Mouse (Mus musculus) hindbrain, embryonic 14.5 days (tissue): ENCODE measurements at regions not wholly inside any gene's neighbourhood (a gene's known extent, or its start where the extent isn't known, plus 50 kb on each side); places are given as distances from the start of the nearest gene placed in this dataset.

Source experiments
- ATAC-seq: fragments of 200-750 bp; cut with Nextera tagmentation; 2 replicates; pipeline ENCODE4 v1.8.0; 2017; ENCODE audit warnings: moderate number of reproducible peaks, mild to moderate bottlenecking, moderate TSS enrichment, moderate library complexity; ENCODE audit not compliant: low FRiP score
- DNase-seq: peaks from one replicate; pipeline ENCODE4 v3.0.0-alpha.2; 2015; ENCODE audit warnings: low spot score
- H3K27ac ChIP-seq: fragments of 300-500 bp; sonication (generic); 2 replicates; pipeline ENCODE4 v1.5.1; 2014; ENCODE audit warnings: mild to moderate bottlenecking, moderate library complexity
- H3K27me3 ChIP-seq: fragments of 300-500 bp; sonication (generic); 2 replicates; pipeline ENCODE4 v1.6.1; 2014; ENCODE audit warnings: mild to moderate bottlenecking, low read length, mixed read lengths; ENCODE audit not compliant: control insufficient read depth, insufficient read depth
- H3K36me3 ChIP-seq: fragments of 300-500 bp; sonication (generic); replicated peaks from 2 replicates; pipeline ENCODE4 v1.6.1; 2014; ENCODE audit not compliant: control insufficient read depth, insufficient read depth
- H3K4me1 ChIP-seq: fragments of 300-500 bp; sonication (generic); replicated peaks from 2 replicates; pipeline ENCODE4 v1.6.1; 2014; ENCODE audit warnings: antibody characterized with exemption, low read length, mixed read lengths; ENCODE audit not compliant: control insufficient read depth, insufficient read depth
- H3K4me2 ChIP-seq: fragments of 300-500 bp; sonication (generic); replicated peaks from 2 replicates; pipeline ENCODE4 v1.6.1; 2014; ENCODE audit warnings: mild to moderate bottlenecking, moderate library complexity
- H3K4me3 ChIP-seq: fragments of 300-500 bp; sonication (generic); replicated peaks from 2 replicates; pipeline ENCODE4 v1.5.1; 2014; ENCODE audit warnings: mild to moderate bottlenecking, low read length
- H3K9ac ChIP-seq: fragments of 300-500 bp; sonication (generic); 2 replicates; pipeline ENCODE4 v1.6.1; 2014
- H3K9me3 ChIP-seq: fragments of 300-500 bp; sonication (generic); 2 replicates; pipeline ENCODE4 v1.6.1; 2016; ENCODE audit warnings: low read length; ENCODE audit not compliant: control insufficient read depth
- WGBS: fragments of 180-500 bp; shearing (Covaris S2); extraction: QIAGEN DNeasy Blood & Tissue Kit; methylation state at CpG from one replicate; pipeline ENCODE4 v1.1.7; 2014; 5-methylcytosine and 5-hydroxymethylcytosine counted together

DNA sequence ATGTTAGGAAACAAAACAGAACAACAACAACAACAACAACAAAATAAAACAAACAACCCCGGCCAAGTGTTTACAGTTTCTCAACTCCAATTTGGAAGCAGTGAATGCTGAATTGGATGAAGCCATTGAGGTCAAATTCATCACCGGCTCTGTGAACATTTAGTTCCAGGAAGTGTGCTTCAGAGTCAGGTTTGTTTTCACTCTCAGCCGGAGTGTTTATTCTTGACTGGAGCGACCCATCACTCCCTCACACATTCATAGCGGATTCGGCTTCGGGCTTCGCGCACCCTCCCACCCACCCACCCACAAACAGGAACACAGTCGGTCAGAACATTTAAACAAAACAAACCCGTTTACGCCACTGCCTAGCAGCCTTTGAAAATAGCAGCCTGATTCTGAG lies 324.0 kb downstream of the Mtx2 start:
- Histone ChIP-seq H3K27me3 (0 out of 2 replicates have a peak, but pooled peaks cover 3% of the 10 kb centered on the region), H3K4me1 (no peaks in the 10 kb centered on the region), H3K9me3 (no peaks in the 10 kb centered on the region), H3K4me2 (0 out of 2 replicates have a peak overlapping the region, but pooled peaks have one; percentile 6), H3K36me3 (no peaks in the 10 kb centered on the region), H3K27ac (no peak overlapping the region), H3K9ac (no peak overlapping the region), H3K4me3 (no peak overlapping the region)
- DNase-seq (no peak), ATAC-seq (no peak)
- whole genome bisulfite sequencing: 55% methylated on average over 12 of the region's 12 CpGs

DNA sequence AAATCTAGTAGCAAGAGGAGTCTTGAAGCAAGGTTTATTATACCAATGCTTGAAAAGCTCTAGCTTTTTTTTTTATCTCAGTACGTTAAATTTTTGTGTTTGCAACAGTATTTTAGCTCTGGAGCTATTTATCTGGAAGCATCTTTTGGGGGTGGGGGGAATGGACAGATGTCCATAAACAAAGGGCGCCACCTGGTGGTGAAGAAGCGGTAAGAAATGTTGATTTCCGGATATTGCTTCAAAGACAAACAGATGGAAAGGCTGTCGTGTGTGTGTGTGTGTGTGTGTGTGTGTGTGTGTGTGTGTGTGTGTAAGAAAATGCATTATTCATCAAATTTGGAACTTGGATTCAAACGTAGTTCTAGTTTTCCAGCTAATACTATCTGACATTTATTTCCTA lies 325.4 kb downstream of the Mtx2 start:
- DNase-seq (peak; percentile 77), ATAC-seq (no peak)
- H3K36me3 ChIP-seq: no peaks in the 10 kb centered on the region
- 9% methylated on average over 6 of the region's 6 CpGs for WGBS
- H3K27ac ChIP-seq: no peak overlapping the region
- H3K4me1 ChIP-seq: no peaks in the 10 kb centered on the region
- H3K4me2 ChIP-seq: no peak overlapping the region
- no peaks in the 10 kb centered on the region for H3K9me3 ChIP-seq
- H3K27me3 ChIP-seq: 0 out of 2 replicates have a peak, but pooled peaks cover 3% of the 10 kb centered on the region
- H3K9ac ChIP-seq: no peak overlapping the region
- H3K4me3 ChIP-seq: no peak overlapping the region

DNA sequence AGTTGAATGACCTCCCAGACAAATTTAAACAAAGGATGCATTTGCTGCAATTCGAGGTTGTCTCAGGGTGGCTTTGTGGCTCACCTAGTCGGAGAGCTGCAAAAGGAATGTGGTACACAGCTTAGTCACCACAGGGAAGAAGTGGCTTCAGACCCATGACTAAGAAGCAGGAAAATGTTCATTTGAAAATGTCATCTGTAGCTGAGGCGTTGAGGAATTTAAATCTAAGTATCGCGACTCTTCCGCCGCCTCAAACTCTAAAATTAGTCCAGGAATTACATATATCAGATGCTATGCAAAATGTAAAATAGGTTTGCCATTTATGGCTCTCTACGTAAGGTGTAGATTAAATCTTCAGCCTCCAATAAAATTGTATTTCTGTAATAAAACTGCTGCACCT lies 325.9 kb downstream of the Mtx2 start:
- no peak overlapping the region for H3K27ac ChIP-seq
- DNase-seq: no peak

DNA sequence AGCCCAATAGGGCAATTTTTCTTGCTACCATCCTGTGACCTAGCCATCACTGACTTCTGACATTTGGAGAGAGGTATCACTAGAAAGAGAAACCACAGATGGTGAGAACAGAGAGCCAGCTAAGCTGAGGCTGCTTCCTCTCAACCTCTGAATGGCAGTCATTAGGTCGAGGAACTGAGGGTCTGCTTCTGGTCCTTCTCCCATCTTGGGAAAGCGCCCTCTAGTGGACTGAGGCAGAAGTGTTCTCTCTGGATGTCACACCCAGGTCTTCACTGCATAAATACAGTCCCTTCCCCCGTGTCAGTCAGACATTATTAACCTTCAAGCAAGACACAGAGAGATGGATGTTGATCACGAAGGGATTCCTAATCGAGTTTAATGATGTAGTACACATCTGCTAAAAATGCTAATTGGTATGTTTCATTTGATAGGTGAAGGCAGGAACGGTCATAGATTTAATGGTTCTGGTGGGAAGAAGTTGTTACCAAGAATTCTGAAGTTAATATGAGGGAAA lies 326.9 kb downstream of the Mtx2 start:
- H3K4me2 ChIP-seq: no peak overlapping the region
- no peak overlapping the region for H3K9ac ChIP-seq
- no peaks in the 10 kb centered on the region for H3K4me1 ChIP-seq
- H3K4me3 ChIP-seq: no peak overlapping the region
- H3K27me3 ChIP-seq: no peaks in the 10 kb centered on the region
- DNase-seq (peak; percentile 49), ATAC-seq (no peak)
- H3K27ac ChIP-seq: no peak overlapping the region
- no peaks in the 10 kb centered on the region for H3K36me3 ChIP-seq
- WGBS: 27% methylated on average over 6 of the region's 6 CpGs
- no peaks in the 10 kb centered on the region for H3K9me3 ChIP-seq

More for the DNA sequence above, 325.9 kb downstream of the Mtx2 start:
- H3K9me3 ChIP-seq: no peaks in the 10 kb centered on the region
- no peaks in the 10 kb centered on the region for H3K36me3 ChIP-seq
- 87% methylated on average over 8 of the region's 8 CpGs for WGBS
- no peaks in the 10 kb centered on the region for H3K4me1 ChIP-seq
- no peak overlapping the region for H3K9ac ChIP-seq
- no peak overlapping the region for H3K4me2 ChIP-seq
- no peak for ATAC-seq
- H3K27me3 ChIP-seq: no peaks in the 10 kb centered on the region
- no peak overlapping the region for H3K4me3 ChIP-seq

DNA sequence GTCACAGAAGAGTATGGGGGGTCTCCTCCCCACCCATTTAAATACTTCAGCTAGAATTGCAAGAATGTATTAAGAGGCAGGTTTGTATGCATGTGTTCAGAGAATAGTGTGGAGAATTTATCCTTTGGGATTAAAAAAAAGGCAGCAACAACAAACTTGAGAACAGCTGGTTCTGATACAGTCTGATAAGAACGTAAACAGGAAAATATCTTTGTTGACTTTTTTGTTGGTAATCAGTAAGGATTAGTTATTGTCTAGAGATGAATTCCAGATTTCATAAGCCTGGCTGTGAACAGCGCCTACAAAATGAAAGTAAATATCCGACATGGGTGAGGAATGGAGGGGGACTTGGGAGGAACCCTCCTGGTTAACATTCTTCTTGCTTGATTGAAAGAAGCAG lies 328.8 kb downstream of the Mtx2 start:
- no peak for ATAC-seq
- whole genome bisulfite sequencing: 80% methylated on average over 3 of the region's 3 CpGs

DNA sequence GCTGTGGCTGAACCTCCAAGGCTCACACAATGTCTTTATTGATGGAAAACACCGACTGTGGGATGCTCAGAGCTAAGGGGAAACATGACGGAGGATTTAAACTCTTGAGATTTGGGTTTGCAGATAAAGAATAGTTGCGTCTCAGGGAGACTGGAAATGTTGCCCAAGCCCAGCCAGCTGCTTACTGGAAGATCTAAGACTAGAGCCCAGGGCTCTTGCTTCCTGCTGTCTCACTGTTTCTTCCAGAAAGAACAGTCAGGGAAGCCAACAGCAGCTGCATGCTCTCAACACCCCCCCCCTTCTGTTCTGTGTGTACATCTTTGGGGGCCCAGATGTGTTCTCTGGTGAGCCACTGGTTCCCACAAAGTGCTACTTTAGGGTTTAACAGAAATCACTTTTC lies 333.0 kb downstream of the Mtx2 start:
- 87% methylated on average over 3 of the region's 3 CpGs for WGBS
- no peak for ATAC-seq
- no peak overlapping the region for H3K4me2 ChIP-seq

More for the DNA sequence above, 328.8 kb downstream of the Mtx2 start:
- H3K27me3 ChIP-seq: no peaks in the 10 kb centered on the region
- H3K4me1 ChIP-seq: no peaks in the 10 kb centered on the region
- no peaks in the 10 kb centered on the region for H3K9me3 ChIP-seq
- DNase-seq: no peak
- H3K27ac ChIP-seq: no peak overlapping the region
- no peak overlapping the region for H3K4me2 ChIP-seq
- no peak overlapping the region for H3K4me3 ChIP-seq
- H3K9ac ChIP-seq: no peak overlapping the region
- H3K36me3 ChIP-seq: no peaks in the 10 kb centered on the region

DNA sequence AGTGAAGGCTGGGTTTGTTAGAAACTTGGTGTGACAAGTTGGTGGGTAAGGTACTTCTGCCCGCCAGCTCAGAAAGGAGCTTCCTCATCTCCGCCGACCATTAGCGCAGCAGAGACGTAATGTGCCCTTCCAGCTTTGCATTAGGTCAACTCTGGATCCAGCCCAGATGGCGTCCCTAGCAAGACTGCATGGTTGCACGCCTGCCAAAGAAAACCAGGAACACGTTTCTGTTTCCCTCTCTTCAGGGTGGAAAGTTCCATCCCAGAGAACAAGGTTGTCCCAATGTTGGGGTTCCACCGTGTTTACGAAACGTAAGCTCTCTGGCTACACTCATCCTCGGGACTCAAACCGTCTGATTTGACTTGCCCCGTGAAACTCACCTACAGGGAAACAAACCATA lies 335.5 kb downstream of the Mtx2 start:
- no peak overlapping the region for H3K4me2 ChIP-seq

More for the DNA sequence above, 333.0 kb downstream of the Mtx2 start:
- no peaks in the 10 kb centered on the region for H3K36me3 ChIP-seq
- H3K27me3 ChIP-seq: no peaks in the 10 kb centered on the region
- no peaks in the 10 kb centered on the region for H3K4me1 ChIP-seq
- no peak overlapping the region for H3K9ac ChIP-seq
- no peak overlapping the region for H3K4me3 ChIP-seq
- no peak overlapping the region for H3K27ac ChIP-seq
- no peak for DNase-seq
- H3K9me3 ChIP-seq: no peaks in the 10 kb centered on the region

DNA sequence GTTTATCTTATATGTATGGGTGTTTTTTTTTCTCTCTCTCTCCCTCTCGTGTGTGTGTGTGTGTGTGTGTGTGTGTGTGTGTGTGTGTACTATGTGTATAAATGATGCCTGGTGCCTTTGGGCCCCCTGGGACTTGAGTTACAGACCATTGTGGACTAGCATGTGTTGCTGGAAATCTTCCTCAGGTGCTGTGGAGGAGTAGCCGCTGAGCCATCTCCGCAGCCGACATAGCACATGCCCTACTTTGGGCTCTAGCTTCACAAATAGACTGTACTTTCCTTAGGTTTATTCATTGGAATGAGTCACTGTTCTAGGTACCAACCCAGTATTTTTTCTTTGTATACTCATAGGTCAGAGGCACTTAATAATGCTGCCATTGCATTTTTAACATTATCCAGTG lies 339.4 kb downstream of the Mtx2 start:
- 82% methylated on average over 4 of the region's 4 CpGs for WGBS
- DNase-seq: no peak
- no peaks in the 10 kb centered on the region for H3K27me3 ChIP-seq
- H3K27ac ChIP-seq: no peak overlapping the region
- no peaks in the 10 kb centered on the region for H3K9me3 ChIP-seq
- no peak overlapping the region for H3K4me3 ChIP-seq
- no peak overlapping the region for H3K9ac ChIP-seq
- no peaks in the 10 kb centered on the region for H3K36me3 ChIP-seq
- no peak overlapping the region for H3K4me2 ChIP-seq
- no peaks in the 10 kb centered on the region for H3K4me1 ChIP-seq
- no peak for ATAC-seq

More for the DNA sequence above, 335.5 kb downstream of the Mtx2 start:
- 93% methylated on average over 14 of the region's 14 CpGs for whole genome bisulfite sequencing
- no peak for DNase-seq
- Histone ChIP-seq H3K9ac (no peak overlapping the region), H3K27me3 (no peaks in the 10 kb centered on the region), H3K4me3 (no peak overlapping the region), H3K36me3 (no peaks in the 10 kb centered on the region), H3K4me1 (no peaks in the 10 kb centered on the region), H3K9me3 (no peaks in the 10 kb centered on the region), H3K27ac (no peak overlapping the region)
- ATAC-seq: no peak

DNA sequence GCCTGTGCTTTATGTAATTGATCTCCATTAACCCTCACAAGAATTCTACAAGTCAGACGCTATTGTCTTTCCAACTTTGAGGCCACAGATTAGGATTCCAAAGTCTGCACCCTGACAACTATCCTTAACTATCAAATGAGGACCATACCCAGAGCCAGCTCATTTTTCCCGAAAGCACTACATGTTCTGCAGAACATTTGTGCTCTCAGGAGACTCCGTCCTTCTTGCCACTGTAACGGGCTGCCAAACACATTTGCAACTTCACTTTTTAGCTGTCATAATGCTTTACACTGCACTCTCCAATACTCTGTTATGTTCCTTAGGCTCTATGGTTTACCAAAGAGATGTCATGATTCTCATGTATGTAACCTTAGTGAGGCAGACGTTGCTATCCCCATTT lies 350.7 kb downstream of the Mtx2 start:
- no peak overlapping the region for H3K9ac ChIP-seq
- H3K9me3 ChIP-seq: no peaks in the 10 kb centered on the region
- no peaks in the 10 kb centered on the region for H3K36me3 ChIP-seq
- H3K27ac ChIP-seq: no peak overlapping the region
- no peak overlapping the region for H3K4me2 ChIP-seq
- 0 out of 2 replicates have a peak, but pooled peaks cover 3% of the 10 kb centered on the region for H3K4me1 ChIP-seq
- ATAC-seq (no peak), DNase-seq (no peak)
- H3K4me3 ChIP-seq: no peak overlapping the region
- WGBS: 68% methylated on average over 5 of the region's 5 CpGs
- no peaks in the 10 kb centered on the region for H3K27me3 ChIP-seq

DNA sequence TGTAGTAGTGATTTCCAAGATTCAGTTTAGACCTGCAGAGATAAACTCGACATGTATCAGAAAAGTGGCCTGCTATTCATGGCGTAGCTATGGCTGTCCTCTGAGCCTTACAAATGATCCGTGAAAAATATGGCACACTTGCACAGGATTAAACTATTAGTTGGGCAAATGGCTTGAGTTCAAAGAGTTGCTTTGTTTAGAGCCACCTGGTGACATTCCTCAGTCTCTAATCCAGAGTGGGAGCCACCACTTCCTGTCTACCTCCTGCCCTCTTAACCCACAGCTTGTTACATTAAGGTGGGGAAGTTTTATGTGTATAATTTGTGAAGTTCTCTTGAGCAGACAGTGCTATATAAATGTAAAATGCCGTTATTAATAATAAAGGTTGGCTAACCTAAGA lies 357.7 kb downstream of the Mtx2 start:
- DNase-seq (no peak), ATAC-seq (no peak)
- H3K4me1 ChIP-seq: no peaks in the 10 kb centered on the region
- peak overlapping the region; percentile 11; the same call in 1 of the 2 replicates for H3K27ac ChIP-seq
- 68% methylated on average over 4 of the region's 4 CpGs for WGBS
- no peak overlapping the region for H3K4me2 ChIP-seq
- H3K9me3 ChIP-seq: no peaks in the 10 kb centered on the region
- no peaks in the 10 kb centered on the region for H3K27me3 ChIP-seq
- no peaks in the 10 kb centered on the region for H3K36me3 ChIP-seq
- H3K9ac ChIP-seq: no peak overlapping the region
- H3K4me3 ChIP-seq: no peak overlapping the region
